Mouse (Mus musculus) small intestine, adult 10 weeks (tissue): ENCODE measurements around the gene Olfr432. TPM values are rescaled to one million over a fixed set of nuclear protein-coding genes. Genes with fewer than 3 reads are reported as not detected.

ENCODE experiments used
- polyA plus RNA-seq: library from polyadenylated mRNA; stranded (reverse); fragments of 350-450 nt; fragmentation: Illumina TruSeq; extraction: RNeasy Lipid Tissue Mini Kit (QIAGEN cat#74804); gene quantifications from one replicate; pipeline ENCODE4 v1.2.3, GENCODE M21; 2014; ENCODE audit warnings: low replicate concordance

The Olfr432 gene
- not detected for polyA plus RNA-seq

DNA sequence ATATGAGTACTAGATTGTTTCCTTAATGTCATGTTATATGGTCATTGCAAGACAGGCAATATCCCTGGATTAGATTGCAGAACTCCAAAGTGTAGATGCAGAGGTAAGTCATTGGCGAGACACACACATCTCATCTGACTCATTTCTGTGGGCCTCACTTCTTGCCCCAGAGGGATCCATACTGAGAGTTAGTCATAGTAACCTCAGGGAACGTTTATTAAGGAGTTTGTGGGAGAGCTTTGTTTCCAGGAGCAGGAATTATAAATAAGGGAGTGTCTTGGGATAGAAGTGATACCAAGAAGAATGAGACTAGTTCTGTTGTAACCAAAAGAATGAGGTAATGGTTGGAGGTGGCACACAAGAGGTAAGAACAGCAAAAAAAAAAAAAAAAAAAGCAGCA is at the start of gene Olfr432:
TSS of gene Olfr432 (plus strand) at position 313 of the 400 bp plus-strand sequence.

GRCm38 (mm10) chr1:174031698-174032097 is 17.3 kb upstream of the Olfr432 start, which contains the start of gene Ifi205:
Ifi205 (minus strand) TSS chr1:174031810.

GRCm38 (mm10) chr1:174040523-174041177 is 8.4 kb upstream of the Olfr432 start, which contains the start of gene Olfr433:
Olfr433 (plus strand) TSS chr1:174040705.

DNA sequence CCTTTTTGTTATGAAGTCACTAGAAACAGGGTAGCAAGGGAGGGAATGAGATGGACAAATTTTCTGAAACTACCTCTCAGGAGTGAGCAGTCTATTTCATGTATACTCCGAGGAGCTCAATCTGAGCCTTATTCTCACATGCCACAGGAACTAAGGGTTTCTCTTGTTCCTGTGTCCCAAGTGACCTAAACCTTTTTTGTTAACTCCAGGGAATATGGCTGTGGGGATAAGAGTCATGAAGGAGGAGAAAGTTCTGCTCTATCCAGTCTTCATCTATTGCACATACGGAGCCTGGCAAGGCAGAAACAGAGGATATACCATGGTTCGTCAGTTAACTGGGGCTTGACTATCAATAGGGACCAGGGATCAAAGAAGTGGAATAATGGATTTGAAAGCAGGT is 17.3 kb downstream of the Olfr432 start, which contains the start of gene Olfr430:
TSS of gene Olfr430 (plus strand) at position 301 of the 400 bp plus-strand sequence.

GRCm38 (mm10) chr1:174084031-174084430 is 35.0 kb downstream of the Olfr432 start, which contains the start of gene Olfr429:
Olfr429 (plus strand) TSS chr1:174084331.

GRCm38 (mm10) chr1:174096591-174096990 is 47.6 kb downstream of the Olfr432 start, which contains the start of gene Olfr427:
Olfr427 (plus strand) TSS chr1:174096891.

Other genes with a start within 250 kb of the Olfr432 start
- 15.0 TPM for gene Ifi211, start 136.2 kb upstream of the Olfr432 start, polyA plus RNA-seq
- 95.8 TPM for gene Mndal, start 106.7 kb upstream of the Olfr432 start, polyA plus RNA-seq
- 65.1 TPM for gene Ifi203, start 106.5 kb upstream of the Olfr432 start, polyA plus RNA-seq
- gene Ifi202b, start 66.5 kb upstream of the Olfr432 start, polyA plus RNA-seq, result not detected
- gene Ifi205, start 17.4 kb upstream of the Olfr432 start, polyA plus RNA-seq, result 11.8 TPM
- gene Olfr433, start 8.5 kb upstream of the Olfr432 start, polyA plus RNA-seq, result not detected
- not detected for gene Olfr430, start 17.4 kb downstream of the Olfr432 start, polyA plus RNA-seq
- gene Olfr429, start 35.1 kb downstream of the Olfr432 start, polyA plus RNA-seq, result not detected
- gene Olfr427, start 47.7 kb downstream of the Olfr432 start, polyA plus RNA-seq, result not detected
- gene Olfr231, start 72.0 kb downstream of the Olfr432 start, polyA plus RNA-seq, result not detected
- not detected for gene Olfr424, start 82.3 kb downstream of the Olfr432 start, polyA plus RNA-seq
- not detected for gene Olfr420, start 106.4 kb downstream of the Olfr432 start, polyA plus RNA-seq
- gene Spta1, start 123.6 kb downstream of the Olfr432 start, polyA plus RNA-seq, result not detected
- not detected for gene Olfr419, start 202.9 kb downstream of the Olfr432 start, polyA plus RNA-seq